Mouse (Mus musculus): ENCODE measurements at regions not wholly inside any gene's neighbourhood (a gene's known extent, or its start where the extent isn't known, plus 50 kb on each side); places are given as distances from the start of the nearest gene placed in this dataset.

DNA sequence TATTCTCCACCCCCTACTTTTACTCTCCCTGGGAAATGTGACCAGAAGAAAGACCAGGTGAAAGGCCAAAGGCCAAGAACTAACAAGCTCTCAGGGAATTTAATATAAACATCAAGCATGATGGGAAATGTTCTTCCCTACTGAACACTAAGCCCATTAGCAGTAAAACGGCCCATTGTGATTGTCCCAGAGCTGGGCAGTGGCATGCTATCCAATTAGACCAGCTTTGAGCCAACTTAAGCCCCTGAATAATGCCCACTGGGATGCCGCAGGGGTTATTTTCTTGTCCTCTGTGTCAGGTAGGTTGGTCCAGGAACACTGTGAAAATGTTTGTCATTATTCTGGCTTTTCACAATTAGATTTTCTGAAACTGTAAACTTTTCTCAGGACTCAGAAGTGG, 81.2 kb upstream of the Epcam start:
- Histone ChIP-seq H3K4me1 (replicated peaks; ENCODE audit: insufficient read depth, low read length) (no peaks in the 10 kb centered on the region), H3K4me2 (ENCODE audit: low read length) (no peak overlapping the region), H3K27ac (no peak overlapping the region), H3K27me3 (ENCODE audit: insufficient read depth, low read length) (no peaks in the 10 kb centered on the region), H3K9ac (ENCODE audit: low read depth, low read length) (no peak overlapping the region), H3K36me3 (ENCODE audit: insufficient read depth, low read length) (no peaks in the 10 kb centered on the region), H3K4me3 (replicated peaks; ENCODE audit: low read depth, low read length) (no peak overlapping the region), H3K9me3 (replicated peaks; ENCODE audit: low read length) (no peaks in the 10 kb centered on the region)
- no peak for DNase-seq (ENCODE audit: low spot score)
- WGBS = 48% methylated on average over 2 of the region's 2 CpGs
- ATAC-seq (replicated peaks; ENCODE audit: low FRiP score, low read depth) = no peak
- no peak for TF ChIP-seq CTCF (IDR thresholded peaks at IDR 0.05; ENCODE audit: low read depth)

DNA sequence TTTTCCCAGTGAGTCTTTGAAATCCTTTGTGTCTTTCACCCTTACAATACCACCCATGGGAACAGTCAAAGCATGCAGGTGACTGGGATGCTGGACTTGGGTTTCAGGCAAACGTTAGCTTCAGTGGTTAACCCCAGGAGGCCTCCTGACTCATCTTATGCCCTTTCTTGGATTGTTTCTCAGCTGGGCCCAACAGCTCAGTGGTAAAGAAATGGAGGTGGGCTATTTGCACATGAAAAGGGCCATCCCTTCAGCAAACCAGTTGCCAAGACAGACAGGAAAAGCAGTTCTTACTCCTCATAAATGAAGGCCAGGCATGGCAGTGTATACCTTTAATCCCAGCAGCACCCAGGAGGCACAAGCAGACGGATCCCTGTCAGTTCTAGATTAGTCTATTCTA, 77.4 kb upstream of the Epcam start:
- Histone ChIP-seq H3K27me3 (ENCODE audit: insufficient read depth, low read length) (no peaks in the 10 kb centered on the region), H3K9me3 (replicated peaks; ENCODE audit: low read length) (no peaks in the 10 kb centered on the region), H3K4me1 (replicated peaks; ENCODE audit: insufficient read depth, low read length) (no peaks in the 10 kb centered on the region), H3K36me3 (ENCODE audit: insufficient read depth, low read length) (no peaks in the 10 kb centered on the region), H3K27ac (no peak overlapping the region), H3K4me3 (replicated peaks; ENCODE audit: low read depth, low read length) (no peak overlapping the region), H3K9ac (ENCODE audit: low read depth, low read length) (no peak overlapping the region), H3K4me2 (ENCODE audit: low read length) (no peak overlapping the region)
- WGBS = 50% methylated on average over 2 of the region's 2 CpGs
- DNase-seq (ENCODE audit: low spot score) (no peak), ATAC-seq (replicated peaks; ENCODE audit: low FRiP score, low read depth) (no peak)
- TF ChIP-seq CTCF (IDR thresholded peaks at IDR 0.05; ENCODE audit: low read depth) = no peak

GRCm38 (mm10) chr17:87559641-87560040, 76.1 kb upstream of the Epcam start:
- DNase-seq (ENCODE audit: low spot score) (no peak), ATAC-seq (replicated peaks; ENCODE audit: low FRiP score, low read depth) (no peak)
- Histone ChIP-seq H3K4me3 (replicated peaks; ENCODE audit: low read depth, low read length) (no peak overlapping the region), H3K27me3 (ENCODE audit: insufficient read depth, low read length) (no peaks in the 10 kb centered on the region), H3K4me1 (replicated peaks; ENCODE audit: insufficient read depth, low read length) (no peaks in the 10 kb centered on the region), H3K36me3 (ENCODE audit: insufficient read depth, low read length) (no peaks in the 10 kb centered on the region), H3K4me2 (ENCODE audit: low read length) (no peak overlapping the region), H3K9ac (ENCODE audit: low read depth, low read length) (no peak overlapping the region), H3K27ac (no peak overlapping the region), H3K9me3 (replicated peaks; ENCODE audit: low read length) (no peaks in the 10 kb centered on the region)
- 90% methylated on average over 10 of the region's 10 CpGs for WGBS
- no peak for TF ChIP-seq CTCF (IDR thresholded peaks at IDR 0.05; ENCODE audit: low read depth)

DNA sequence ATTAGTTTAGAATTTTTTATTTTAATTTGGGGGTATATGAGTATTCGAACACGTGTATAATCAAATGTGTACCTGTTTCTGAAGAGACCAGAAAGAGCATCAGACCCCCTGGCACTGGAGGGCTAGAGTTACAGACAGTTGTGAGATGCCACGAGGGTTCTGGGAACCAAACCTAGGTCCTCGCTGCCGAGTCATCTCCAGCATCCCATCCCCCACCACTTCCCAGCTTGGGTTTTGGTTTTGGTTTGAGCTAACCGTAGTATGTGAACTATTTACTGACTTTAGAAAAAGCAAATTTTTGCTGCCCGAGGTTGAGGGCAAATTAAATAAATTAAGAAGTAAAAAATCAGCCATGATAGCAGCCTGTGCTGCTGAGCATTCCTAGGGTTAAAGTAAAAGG, 74.9 kb upstream of the Epcam start:
- no peak overlapping the region for H3K9ac ChIP-seq (ENCODE audit: low read depth, low read length)
- no peaks in the 10 kb centered on the region for H3K4me1 ChIP-seq (replicated peaks; ENCODE audit: insufficient read depth, low read length)
- no peaks in the 10 kb centered on the region for H3K9me3 ChIP-seq (replicated peaks; ENCODE audit: low read length)
- no peak overlapping the region for H3K27ac ChIP-seq
- no peaks in the 10 kb centered on the region for H3K27me3 ChIP-seq (ENCODE audit: insufficient read depth, low read length)
- TF ChIP-seq CTCF (IDR thresholded peaks at IDR 0.05; ENCODE audit: low read depth) = no peak
- no peaks in the 10 kb centered on the region for H3K36me3 ChIP-seq (ENCODE audit: insufficient read depth, low read length)
- WGBS = 81% methylated on average over 7 of the region's 7 CpGs
- ATAC-seq (replicated peaks; ENCODE audit: low FRiP score, low read depth) = no peak
- no peak for DNase-seq (ENCODE audit: low spot score)
- H3K4me3 ChIP-seq (replicated peaks; ENCODE audit: low read depth, low read length) = no peak overlapping the region
- no peak overlapping the region for H3K4me2 ChIP-seq (ENCODE audit: low read length)

DNA sequence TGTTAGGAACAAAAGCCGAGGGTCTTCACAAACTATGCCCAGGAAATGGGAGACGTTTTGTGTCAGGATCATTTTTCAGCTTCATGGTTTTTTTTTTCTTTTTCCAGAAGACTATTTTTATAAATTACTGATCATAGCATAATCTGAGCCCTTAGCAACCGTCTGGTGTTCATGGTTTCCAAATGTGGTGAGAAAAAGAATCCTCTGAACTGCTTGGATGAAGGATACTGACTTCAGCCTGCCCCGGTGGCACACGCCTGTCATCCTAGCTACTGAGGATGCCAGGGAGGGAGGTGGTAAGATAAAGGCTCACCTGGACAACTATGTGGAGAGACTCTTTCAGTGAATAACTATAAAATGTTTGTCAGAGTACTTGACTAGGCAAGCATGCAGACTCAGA, 72.4 kb upstream of the Epcam start:
- Histone ChIP-seq H3K27ac (no peak overlapping the region), H3K4me3 (replicated peaks; ENCODE audit: low read depth, low read length) (no peak overlapping the region), H3K9me3 (replicated peaks; ENCODE audit: low read length) (no peaks in the 10 kb centered on the region), H3K4me1 (replicated peaks; ENCODE audit: insufficient read depth, low read length) (0 out of 2 replicates have a peak, but pooled peaks cover 9% of the 10 kb centered on the region), H3K4me2 (ENCODE audit: low read length) (no peak overlapping the region), H3K9ac (ENCODE audit: low read depth, low read length) (no peak overlapping the region), H3K27me3 (ENCODE audit: insufficient read depth, low read length) (no peaks in the 10 kb centered on the region), H3K36me3 (ENCODE audit: insufficient read depth, low read length) (no peaks in the 10 kb centered on the region)
- TF ChIP-seq CTCF (IDR thresholded peaks at IDR 0.05; ENCODE audit: low read depth) = no peak
- ATAC-seq (replicated peaks; ENCODE audit: low FRiP score, low read depth) (no peak), DNase-seq (ENCODE audit: low spot score) (no peak)
- 83% methylated on average over 5 of the region's 5 CpGs for WGBS

- Histone ChIP-seq H3K4me2 (ENCODE audit: low read length) (no peak overlapping the region), H3K27ac (no peak overlapping the region), H3K9me3 (replicated peaks; ENCODE audit: low read length) (no peaks in the 10 kb centered on the region), H3K27me3 (ENCODE audit: insufficient read depth, low read length) (no peaks in the 10 kb centered on the region), H3K9ac (ENCODE audit: low read depth, low read length) (no peak overlapping the region), H3K36me3 (ENCODE audit: insufficient read depth, low read length) (no peaks in the 10 kb centered on the region), H3K4me3 (replicated peaks; ENCODE audit: low read depth, low read length) (no peak overlapping the region), H3K4me1 (replicated peaks; ENCODE audit: insufficient read depth, low read length) (0 out of 2 replicates have a peak, but pooled peaks cover 9% of the 10 kb centered on the region)
- WGBS = 84% methylated on average over 4 of the region's 4 CpGs
- DNase-seq (ENCODE audit: low spot score) = no peak
- TF ChIP-seq CTCF (IDR thresholded peaks at IDR 0.05; ENCODE audit: low read depth) = no peak
- ATAC-seq (replicated peaks; ENCODE audit: low FRiP score, low read depth) = no peak
These were observed 70.1 kb upstream of the Epcam start for GRCm38 (mm10) chr17:87565631-87566030.

- ATAC-seq (replicated peaks; ENCODE audit: low FRiP score, low read depth) (no peak), DNase-seq (ENCODE audit: low spot score) (no peak)
- no peak overlapping the region for H3K9ac ChIP-seq (ENCODE audit: low read depth, low read length)
- H3K4me2 ChIP-seq (ENCODE audit: low read length) = no peak overlapping the region
- no peak overlapping the region for H3K27ac ChIP-seq
- H3K4me1 ChIP-seq (replicated peaks; ENCODE audit: insufficient read depth, low read length) = 0 out of 2 replicates have a peak, but pooled peaks cover 9% of the 10 kb centered on the region
- H3K36me3 ChIP-seq (ENCODE audit: insufficient read depth, low read length) = no peaks in the 10 kb centered on the region
- WGBS = 80% methylated on average over 3 of the region's 3 CpGs
- H3K4me3 ChIP-seq (replicated peaks; ENCODE audit: low read depth, low read length) = no peak overlapping the region
- H3K27me3 ChIP-seq (ENCODE audit: insufficient read depth, low read length) = no peaks in the 10 kb centered on the region
- TF ChIP-seq CTCF (IDR thresholded peaks at IDR 0.05; ENCODE audit: low read depth) = no peak
- no peaks in the 10 kb centered on the region for H3K9me3 ChIP-seq (replicated peaks; ENCODE audit: low read length)
These were observed 69.5 kb upstream of the Epcam start for GRCm38 (mm10) chr17:87566296-87566695.
